Mouse (Mus musculus): ENCODE measurements around the gene Klhl10. TPM values are rescaled to one million over a fixed set of nuclear protein-coding genes. Genes with fewer than 3 reads are reported as not detected.
A peak's percentile ranks its signal among the peaks of the same experiment; 100 is the strongest.

The Klhl10 gene
- polyA plus RNA-seq, 1 experiment = 0.90 TPM

GRCm38 (mm10) chr11:100457711-100458110 lies 16.0 kb downstream of the Klhl10 start:
- no peak for TF ChIP-seq EP300 (IDR thresholded peaks at IDR 0.05; ENCODE audit: insufficient read depth, low read depth, low read length)
- TF ChIP-seq POLR2A (IDR thresholded peaks at IDR 0.05; ENCODE audit: insufficient read depth, low read length) = no peak
- TF ChIP-seq CTCF (IDR thresholded peaks at IDR 0.05; ENCODE audit: low read depth, low read length) = no peak
- Histone ChIP-seq H3K4me3 (ENCODE audit: low read depth, low read length) (no peak overlapping the region), H3K9me3 (replicated peaks; ENCODE audit: control insufficient read depth, insufficient read depth, low read length, poor library complexity, severe bottlenecking) (no peaks in the 10 kb centered on the region), H3K4me1 (ENCODE audit: control insufficient read depth, insufficient read depth, low read length) (no peaks in the 10 kb centered on the region), H3K27ac (ENCODE audit: insufficient read depth, low read length) (no peak overlapping the region), H3K36me3 (ENCODE audit: control insufficient read depth, insufficient read depth, low read length, poor library complexity, severe bottlenecking) (peaks cover 25% of the 10 kb centered on the region), H3K27me3 (ENCODE audit: control insufficient read depth, insufficient read depth, low read length, poor library complexity, severe bottlenecking) (no peaks in the 10 kb centered on the region), H3K9ac (ENCODE audit: low read depth, poor library complexity, severe bottlenecking) (no peak overlapping the region)

- TF ChIP-seq EP300 (IDR thresholded peaks at IDR 0.05; ENCODE audit: insufficient read depth, low read depth, low read length) (no peak), CTCF (IDR thresholded peaks at IDR 0.05; ENCODE audit: low read depth, low read length) (no peak), POLR2A (IDR thresholded peaks at IDR 0.05; ENCODE audit: insufficient read depth, low read length) (no peak)
- H3K36me3 ChIP-seq (ENCODE audit: control insufficient read depth, insufficient read depth, low read length, poor library complexity, severe bottlenecking) = peaks cover 49% of the 10 kb centered on the region
- H3K4me3 ChIP-seq (ENCODE audit: low read depth, low read length) = no peak overlapping the region
- no peak overlapping the region for H3K27ac ChIP-seq (ENCODE audit: insufficient read depth, low read length)
- no peak overlapping the region for H3K9ac ChIP-seq (ENCODE audit: low read depth, poor library complexity, severe bottlenecking)
- no peaks in the 10 kb centered on the region for H3K27me3 ChIP-seq (ENCODE audit: control insufficient read depth, insufficient read depth, low read length, poor library complexity, severe bottlenecking)
- H3K9me3 ChIP-seq (replicated peaks; ENCODE audit: control insufficient read depth, insufficient read depth, low read length, poor library complexity, severe bottlenecking) = no peaks in the 10 kb centered on the region
- H3K4me1 ChIP-seq (ENCODE audit: control insufficient read depth, insufficient read depth, low read length) = no peaks in the 10 kb centered on the region
These were observed 21.0 kb downstream of the Klhl10 start for GRCm38 (mm10) chr11:100462699-100463098.

DNA sequence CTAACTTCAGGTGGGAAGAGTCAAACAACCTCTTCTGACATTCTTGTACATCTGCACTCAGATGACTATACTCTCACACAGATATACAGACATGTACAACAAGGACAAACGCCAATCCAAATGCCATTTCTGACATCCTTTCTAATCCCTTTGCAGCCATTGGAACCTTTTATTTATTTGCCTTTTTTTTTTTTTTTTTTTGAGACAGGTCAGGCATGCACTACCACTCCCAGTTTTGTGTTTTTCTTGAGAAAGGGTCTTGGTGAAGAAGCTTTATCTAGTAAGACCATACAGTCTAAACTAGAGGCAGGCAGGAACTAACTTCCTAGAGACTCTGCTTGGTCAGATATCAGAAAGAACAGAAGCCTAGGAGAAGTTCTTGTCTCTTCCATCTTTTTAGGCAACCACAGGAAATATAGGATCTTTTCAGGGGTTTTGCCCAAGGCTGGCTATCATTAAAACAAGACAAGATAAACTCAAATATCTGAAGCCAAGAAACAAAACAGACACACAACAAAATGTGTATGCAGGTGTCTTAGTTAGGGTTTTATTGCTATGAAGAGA lies 23.6 kb downstream of the Klhl10 start:
- no peak for TF ChIP-seq CTCF (IDR thresholded peaks at IDR 0.05; ENCODE audit: low read depth, low read length)
- TF ChIP-seq POLR2A (IDR thresholded peaks at IDR 0.05; ENCODE audit: insufficient read depth, low read length) = no peak
- H3K9me3 ChIP-seq (replicated peaks; ENCODE audit: control insufficient read depth, insufficient read depth, low read length, poor library complexity, severe bottlenecking) = no peaks in the 10 kb centered on the region
- peaks cover 50% of the 10 kb centered on the region for H3K36me3 ChIP-seq (ENCODE audit: control insufficient read depth, insufficient read depth, low read length, poor library complexity, severe bottlenecking)
- H3K27me3 ChIP-seq (ENCODE audit: control insufficient read depth, insufficient read depth, low read length, poor library complexity, severe bottlenecking) = no peaks in the 10 kb centered on the region
- no peaks in the 10 kb centered on the region for H3K4me1 ChIP-seq (ENCODE audit: control insufficient read depth, insufficient read depth, low read length)
- H3K9ac ChIP-seq (ENCODE audit: low read depth, poor library complexity, severe bottlenecking) = no peak overlapping the region
- H3K4me3 ChIP-seq (ENCODE audit: low read depth, low read length) = no peak overlapping the region
- no peak overlapping the region for H3K27ac ChIP-seq (ENCODE audit: insufficient read depth, low read length)

GRCm38 (mm10) chr11:100465833-100466232 lies 24.1 kb downstream of the Klhl10 start:
- Histone ChIP-seq H3K4me3 (ENCODE audit: low read depth, low read length) (no peak overlapping the region), H3K36me3 (ENCODE audit: control insufficient read depth, insufficient read depth, low read length, poor library complexity, severe bottlenecking) (peaks cover 49% of the 10 kb centered on the region)

DNA sequence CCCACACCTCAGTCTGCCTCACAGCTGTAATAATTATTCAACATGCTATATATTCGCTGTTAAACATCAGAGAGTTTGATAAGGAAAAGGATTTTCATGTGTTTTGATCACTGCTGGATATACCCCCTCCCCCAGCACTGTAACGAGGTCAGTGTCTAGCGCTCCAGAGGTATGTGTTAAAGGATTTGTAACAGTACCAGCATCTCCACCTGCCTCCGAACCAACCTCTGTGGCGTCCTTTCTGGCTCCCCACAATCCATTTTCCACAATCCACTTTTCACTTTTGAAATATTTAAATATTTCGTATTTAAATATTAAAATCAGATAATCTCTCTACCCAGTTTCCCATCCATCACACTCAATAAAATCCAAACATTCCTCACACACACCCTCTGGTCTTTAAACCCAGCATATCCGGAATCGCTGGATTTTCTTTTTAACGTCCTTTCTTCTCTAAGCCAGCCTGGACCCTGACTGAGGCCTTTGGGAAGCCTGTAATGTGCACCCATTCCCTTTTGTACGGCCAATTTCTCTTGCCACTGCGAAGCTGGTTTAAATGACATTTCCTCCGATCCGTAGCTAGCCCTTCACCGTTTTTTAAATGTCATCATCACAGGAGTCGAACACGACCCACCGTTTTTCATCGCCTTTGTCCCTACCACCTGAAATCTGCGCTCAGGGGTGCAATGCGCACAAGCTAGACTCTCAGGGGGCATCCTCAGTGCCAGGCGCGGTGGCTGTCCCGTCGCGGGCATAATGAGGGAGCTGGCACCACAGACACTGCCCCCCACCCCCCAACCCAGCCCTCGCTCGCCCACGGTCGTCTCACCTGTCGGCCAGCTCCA lies 29.9 kb downstream of the Klhl10 start:
- Histone ChIP-seq H3K4me3 (ENCODE audit: low read depth, low read length) (peak overlapping the region; percentile 92), H3K9ac (ENCODE audit: low read depth, poor library complexity, severe bottlenecking) (peak overlapping the region; percentile 85), H3K9me3 (replicated peaks; ENCODE audit: control insufficient read depth, insufficient read depth, low read length, poor library complexity, severe bottlenecking) (no peaks in the 10 kb centered on the region), H3K4me1 (ENCODE audit: control insufficient read depth, insufficient read depth, low read length) (no peaks in the 10 kb centered on the region), H3K27ac (ENCODE audit: insufficient read depth, low read length) (no peak overlapping the region), H3K36me3 (ENCODE audit: control insufficient read depth, insufficient read depth, low read length, poor library complexity, severe bottlenecking) (peaks cover 24% of the 10 kb centered on the region), H3K27me3 (ENCODE audit: control insufficient read depth, insufficient read depth, low read length, poor library complexity, severe bottlenecking) (no peaks in the 10 kb centered on the region)
- TF ChIP-seq EP300 (IDR thresholded peaks at IDR 0.05; ENCODE audit: insufficient read depth, low read depth, low read length) (no peak), POLR2A (IDR thresholded peaks at IDR 0.05; ENCODE audit: insufficient read depth, low read length) (no peak), CTCF (IDR thresholded peaks at IDR 0.05; ENCODE audit: low read depth, low read length) (no peak)

More at GRCm38 (mm10) chr11:100465833-100466232, 24.1 kb downstream of the Klhl10 start:
- H3K9ac ChIP-seq (ENCODE audit: low read depth, poor library complexity, severe bottlenecking) = no peak overlapping the region
- H3K9me3 ChIP-seq (replicated peaks; ENCODE audit: control insufficient read depth, insufficient read depth, low read length, poor library complexity, severe bottlenecking) = no peaks in the 10 kb centered on the region
- H3K4me1 ChIP-seq (ENCODE audit: control insufficient read depth, insufficient read depth, low read length) = no peaks in the 10 kb centered on the region
- H3K27me3 ChIP-seq (ENCODE audit: control insufficient read depth, insufficient read depth, low read length, poor library complexity, severe bottlenecking) = no peaks in the 10 kb centered on the region
- no peak overlapping the region for H3K27ac ChIP-seq (ENCODE audit: insufficient read depth, low read length)
- no peak for TF ChIP-seq CTCF (IDR thresholded peaks at IDR 0.05; ENCODE audit: low read depth, low read length)
- no peak for TF ChIP-seq EP300 (IDR thresholded peaks at IDR 0.05; ENCODE audit: insufficient read depth, low read depth, low read length)
- TF ChIP-seq POLR2A (IDR thresholded peaks at IDR 0.05; ENCODE audit: insufficient read depth, low read length) = no peak

All from ES-Bruce4 (cell line).